Mouse (Mus musculus) ES-Bruce4 (cell line): ENCODE data around the gene C2cd2. TPM values are rescaled to one million over a fixed set of nuclear protein-coding genes. Genes with fewer than 3 reads are reported as not detected.

Experiments
- H3K27ac ChIP-seq: 2 replicates; pipeline ENCODE4 v1.5.1; 2012; ENCODE audit warnings: low read length, inconsistent platforms; ENCODE audit not compliant: insufficient read depth
- H3K27me3 ChIP-seq: 2 replicates; pipeline ENCODE4 v1.6.1; 2012; ENCODE audit warnings: mild to moderate bottlenecking, low read length, inconsistent platforms; ENCODE audit not compliant: control insufficient read depth, poor library complexity, insufficient read depth, severe bottlenecking
- H3K36me3 ChIP-seq: 2 replicates; pipeline ENCODE4 v1.6.1; 2012; ENCODE audit warnings: inconsistent platforms, mild to moderate bottlenecking, low read length, moderate library complexity; ENCODE audit not compliant: control insufficient read depth, poor library complexity, insufficient read depth, severe bottlenecking
- H3K4me1 ChIP-seq: one replicate; pipeline ENCODE4 v1.8.1; 2011; ENCODE audit warnings: low read length; ENCODE audit not compliant: control insufficient read depth, insufficient read depth
- H3K4me3 ChIP-seq: 2 replicates; pipeline ENCODE4 v1.5.1; 2011; ENCODE audit warnings: low read depth, mild to moderate bottlenecking, low read length
- H3K9ac ChIP-seq: 2 replicates; pipeline ENCODE4 v1.6.1; 2012; ENCODE audit warnings: low read depth, mild to moderate bottlenecking, inconsistent platforms; ENCODE audit not compliant: poor library complexity, severe bottlenecking
- H3K9me3 ChIP-seq: replicated peaks from 2 replicates; pipeline ENCODE4 v1.6.1; 2012; ENCODE audit warnings: mild to moderate bottlenecking, low read length, inconsistent platforms; ENCODE audit not compliant: control insufficient read depth, poor library complexity, insufficient read depth, severe bottlenecking
- CTCF ChIP-seq: IDR thresholded peaks from one replicate; pipeline ENCODE4 v1.8.1; 2011; ENCODE audit warnings: low read depth, low read length
- EP300 ChIP-seq: IDR thresholded peaks from 2 replicates; pipeline ENCODE4 v1.6.1; 2011; ENCODE audit warnings: low read depth, low read length; ENCODE audit not compliant: insufficient read depth
- POLR2A ChIP-seq: IDR thresholded peaks from one replicate; pipeline ENCODE4 v1.8.1; 2011; ENCODE audit warnings: low read length; ENCODE audit not compliant: insufficient read depth
- polyA plus RNA-seq: library from polyadenylated mRNA; stranded (reverse); fragments of >200 nt; gene quantifications from 2 replicates; pipeline ENCODE4 v1.2.4, GENCODE M21; 2011; ENCODE audit warnings: low read depth; ENCODE audit not compliant: missing spikeins, insufficient read depth, insufficient read length

C2cd2 gene
- polyA plus RNA-seq, 1 experiment: 15.6 TPM

GRCm38 (mm10) chr16:97909356-97909755 lies 53.0 kb downstream of the C2cd2 start:
- Histone ChIP-seq H3K27ac (no peak overlapping the region), H3K36me3 (no peaks in the 10 kb centered on the region), H3K4me3 (no peak overlapping the region), H3K9me3 (no peaks in the 10 kb centered on the region), H3K4me1 (no peaks in the 10 kb centered on the region), H3K27me3 (no peaks in the 10 kb centered on the region), H3K9ac (no peak overlapping the region)
- TF ChIP-seq POLR2A: no peak
- no peak for TF ChIP-seq CTCF
- no peak for TF ChIP-seq EP300

GRCm38 (mm10) chr16:97907496-97907895 lies 54.9 kb downstream of the C2cd2 start:
- no peak overlapping the region for H3K9ac ChIP-seq
- H3K27ac ChIP-seq: no peak overlapping the region
- H3K27me3 ChIP-seq: no peaks in the 10 kb centered on the region
- TF ChIP-seq CTCF: no peak
- no peaks in the 10 kb centered on the region for H3K36me3 ChIP-seq
- no peak overlapping the region for H3K4me3 ChIP-seq
- no peaks in the 10 kb centered on the region for H3K4me1 ChIP-seq
- no peaks in the 10 kb centered on the region for H3K9me3 ChIP-seq

- no peaks in the 10 kb centered on the region for H3K27me3 ChIP-seq
- no peaks in the 10 kb centered on the region for H3K36me3 ChIP-seq
- H3K9ac ChIP-seq: no peak overlapping the region
- no peaks in the 10 kb centered on the region for H3K9me3 ChIP-seq
- no peak overlapping the region for H3K4me3 ChIP-seq
- TF ChIP-seq POLR2A (no peak), CTCF (no peak), EP300 (no peak)
- H3K4me1 ChIP-seq: no peaks in the 10 kb centered on the region
- no peak overlapping the region for H3K27ac ChIP-seq
Observed at GRCm38 (mm10) chr16:97906337-97906736, 56.1 kb downstream of the C2cd2 start.

- Histone ChIP-seq H3K27me3 (no peaks in the 10 kb centered on the region), H3K4me1 (no peaks in the 10 kb centered on the region), H3K36me3 (no peaks in the 10 kb centered on the region), H3K4me3 (no peak overlapping the region), H3K27ac (no peak overlapping the region), H3K9ac (no peak overlapping the region), H3K9me3 (no peaks in the 10 kb centered on the region)
- TF ChIP-seq EP300: no peak
- TF ChIP-seq CTCF: no peak
Observed at GRCm38 (mm10) chr16:97905449-97905991, 56.9 kb downstream of the C2cd2 start.

GRCm38 (mm10) chr16:97904035-97904434 lies 58.4 kb downstream of the C2cd2 start:
- Histone ChIP-seq H3K4me1 (no peaks in the 10 kb centered on the region), H3K36me3 (no peaks in the 10 kb centered on the region), H3K4me3 (no peak overlapping the region), H3K27ac (no peak overlapping the region), H3K9me3 (no peaks in the 10 kb centered on the region), H3K9ac (no peak overlapping the region), H3K27me3 (no peaks in the 10 kb centered on the region)
- no peak for TF ChIP-seq POLR2A
- TF ChIP-seq CTCF: no peak
- TF ChIP-seq EP300: no peak

- Histone ChIP-seq H3K27me3 (no peaks in the 10 kb centered on the region), H3K4me3 (no peak overlapping the region), H3K27ac (no peak overlapping the region), H3K4me1 (no peaks in the 10 kb centered on the region), H3K9ac (no peak overlapping the region), H3K36me3 (no peaks in the 10 kb centered on the region), H3K9me3 (no peaks in the 10 kb centered on the region)
- no peak for TF ChIP-seq EP300
- TF ChIP-seq POLR2A: no peak
- TF ChIP-seq CTCF: no peak
Observed at GRCm38 (mm10) chr16:97897346-97898024, 64.9 kb downstream of the C2cd2 start.
